Mouse (Mus musculus) lung, postnatal 10 days (tissue): Measurements from ENCODE around the gene Zfp286.
"Not testable (repeated sequence)": the region's sequence is repeated elsewhere in the genome, so short reads cannot be mapped to it uniquely, and the experiment has no call there.

Experiments
- DNase-seq: peaks from one replicate; pipeline ENCODE4 v3.0.0; 2021

Zfp286 gene

DNA sequence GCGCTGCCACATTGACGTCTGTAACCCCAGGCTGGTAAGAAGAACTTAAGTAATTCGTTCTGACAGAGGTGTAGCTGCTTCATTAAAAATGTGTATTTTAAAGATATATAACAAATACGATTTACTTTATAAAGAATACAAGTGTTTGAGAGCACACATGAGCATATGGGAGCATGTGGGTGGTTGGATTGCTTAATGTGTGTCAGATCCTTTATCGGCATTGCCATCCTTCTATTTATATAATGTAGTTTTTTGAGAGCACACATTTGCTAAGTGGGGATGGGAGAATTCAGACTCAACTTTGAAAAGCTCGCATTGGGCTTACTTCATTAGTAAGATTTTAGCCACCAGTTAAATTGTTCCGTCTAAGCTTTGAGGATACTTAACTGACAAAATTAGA is 12.8 kb downstream of the Zfp286 start:
- no peak for DNase-seq

DNA sequence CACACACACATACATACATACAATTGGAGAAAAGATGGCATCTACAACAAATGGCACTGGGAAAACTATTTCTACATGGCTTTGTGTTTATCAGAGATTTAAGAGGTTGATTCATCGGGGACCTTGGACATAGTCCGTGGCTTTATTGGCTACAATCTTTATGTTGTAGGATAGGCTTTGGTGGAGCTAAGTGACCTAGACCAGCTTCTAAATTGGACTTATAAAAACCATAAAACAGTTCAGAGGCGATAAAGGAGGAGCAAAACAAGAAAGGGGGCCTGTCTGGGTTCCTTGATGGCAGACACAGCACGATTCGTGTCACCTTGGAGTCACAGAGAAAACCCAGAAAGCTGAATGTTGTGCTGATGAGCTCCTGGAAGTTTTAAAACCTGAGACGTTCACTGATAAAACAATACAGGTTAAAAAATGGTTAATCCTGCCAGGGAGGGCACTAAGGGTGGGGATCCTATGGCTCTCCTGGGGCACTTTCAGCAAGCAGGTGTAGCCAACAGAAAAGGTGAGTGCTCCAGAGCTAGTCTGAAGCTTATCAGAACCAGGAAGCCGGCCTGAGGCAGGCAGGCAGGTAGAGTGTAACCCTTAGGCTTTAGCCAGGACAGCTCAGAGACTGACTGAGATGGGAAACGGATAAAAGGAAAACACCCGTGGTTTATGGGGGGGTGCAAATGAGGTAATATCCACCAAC is 28.4 kb downstream of the Zfp286 start:
- DNase-seq, result no peak

DNA sequence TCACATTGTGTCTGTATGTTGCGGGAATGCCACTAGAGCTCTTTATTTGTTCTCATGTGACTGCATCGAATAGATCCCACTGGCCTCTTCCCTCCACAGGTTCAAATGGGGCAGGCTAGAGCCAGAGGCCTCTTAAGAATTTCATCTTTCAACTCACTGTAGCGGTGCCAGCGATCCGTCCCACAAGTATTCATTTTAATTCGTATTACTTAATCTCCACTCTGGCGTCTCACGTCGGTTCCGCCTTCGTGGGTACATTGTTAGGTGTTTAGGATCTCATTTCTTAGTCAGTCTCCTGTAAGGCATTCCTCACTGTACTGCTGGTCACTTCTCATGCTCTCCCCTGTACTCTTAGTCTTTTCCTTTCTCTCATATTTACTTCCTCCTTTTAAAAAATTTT is 30.8 kb downstream of the Zfp286 start:
- no peak for DNase-seq

DNA sequence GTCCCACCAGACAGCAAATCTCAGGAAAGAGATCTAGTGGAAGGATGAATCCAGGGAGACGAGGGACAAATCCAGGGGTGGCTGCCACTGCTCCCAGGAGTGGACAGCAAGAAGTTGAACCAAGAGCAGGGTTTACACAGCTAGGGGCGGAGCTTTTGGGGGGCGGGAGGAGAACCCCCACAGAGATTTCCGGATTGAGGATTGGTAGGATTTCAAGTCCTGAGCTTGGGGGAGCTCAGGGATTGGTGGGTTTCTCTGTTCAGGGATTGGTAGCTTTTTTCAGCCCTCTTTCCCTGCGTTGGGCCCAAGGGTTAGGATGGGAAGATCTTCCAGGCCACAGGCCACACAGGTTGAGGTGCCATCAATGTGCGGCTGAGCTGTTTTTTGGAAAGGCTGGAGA is 31.4 kb downstream of the Zfp286 start:
- no peak for DNase-seq

DNA sequence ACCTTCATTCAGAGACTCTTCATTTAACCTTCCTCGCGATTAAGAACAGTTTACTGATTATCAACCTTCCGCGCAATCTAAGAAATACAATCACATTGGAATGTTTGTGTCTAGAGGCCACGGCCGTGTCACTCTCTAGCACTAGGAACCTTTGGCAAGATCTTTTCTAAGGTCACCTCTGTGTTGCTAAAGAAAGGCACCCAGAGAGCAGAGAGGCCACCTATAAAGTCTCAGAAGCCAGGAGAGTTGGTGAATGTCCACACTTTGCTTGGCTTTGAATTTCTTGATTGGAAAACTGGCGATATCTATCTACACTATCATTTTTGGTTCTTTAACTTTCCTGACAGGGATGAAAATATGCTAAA is 32.1 kb downstream of the Zfp286 start:
- no peak for DNase-seq

DNA sequence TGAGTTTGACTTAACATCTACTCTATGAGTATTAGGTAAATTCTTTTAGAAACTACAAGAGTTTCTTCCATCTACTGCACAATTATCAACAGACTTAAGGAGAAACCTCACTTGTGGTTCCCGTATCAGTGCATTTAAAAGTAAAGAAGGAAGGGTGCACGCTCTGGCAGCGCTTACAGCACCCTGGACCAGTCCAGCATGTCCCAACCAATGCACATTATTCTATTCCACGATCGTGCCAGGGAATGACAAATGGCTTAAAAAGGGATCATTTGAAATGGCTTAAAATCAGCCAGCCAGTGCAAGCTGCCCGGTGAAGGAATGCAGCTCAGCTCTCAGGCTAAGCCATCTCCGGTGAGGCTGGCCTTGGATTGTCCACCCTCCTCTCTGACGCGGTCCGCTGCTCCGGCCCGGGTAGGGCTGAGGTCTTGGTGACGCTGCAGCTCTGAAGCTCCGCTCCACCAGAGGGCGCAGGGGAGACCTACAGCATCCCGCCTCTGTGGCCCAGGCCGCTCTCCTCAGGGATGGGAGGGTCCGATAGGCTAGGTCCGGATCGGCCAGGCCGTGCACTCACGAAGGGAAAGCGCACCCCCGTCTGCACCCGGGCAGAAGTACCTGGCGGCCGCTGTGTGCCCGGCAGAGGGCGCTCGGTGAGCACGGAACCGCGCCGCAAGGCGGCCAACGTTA is 32.7 kb downstream of the Zfp286 start:
- peak; percentile 98 for DNase-seq

DNA sequence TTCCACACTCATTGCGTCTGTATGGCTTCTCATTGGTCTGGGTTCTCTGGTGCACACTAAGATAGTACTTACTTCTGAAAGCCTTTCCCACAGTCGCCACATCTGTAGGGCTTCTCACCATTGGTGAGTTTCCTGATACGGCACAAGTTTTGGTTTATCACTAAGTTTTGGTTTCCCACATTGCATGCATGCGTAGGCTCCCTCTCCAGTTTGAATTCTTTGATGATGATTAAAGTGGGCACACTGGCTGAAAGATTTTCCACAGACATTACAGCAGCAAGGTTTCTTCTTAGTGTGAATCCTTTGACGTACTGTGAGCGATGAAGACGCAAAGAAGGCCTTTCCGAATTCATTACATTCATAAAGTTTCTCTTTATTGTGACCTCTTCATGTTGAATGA is 36.5 kb downstream of the Zfp286 start, which contains the start of gene Gm10428:
Gene Gm10428 (plus strand): TSS at position 321 of the 400 bp plus-strand sequence.
- no peak for DNase-seq

DNA sequence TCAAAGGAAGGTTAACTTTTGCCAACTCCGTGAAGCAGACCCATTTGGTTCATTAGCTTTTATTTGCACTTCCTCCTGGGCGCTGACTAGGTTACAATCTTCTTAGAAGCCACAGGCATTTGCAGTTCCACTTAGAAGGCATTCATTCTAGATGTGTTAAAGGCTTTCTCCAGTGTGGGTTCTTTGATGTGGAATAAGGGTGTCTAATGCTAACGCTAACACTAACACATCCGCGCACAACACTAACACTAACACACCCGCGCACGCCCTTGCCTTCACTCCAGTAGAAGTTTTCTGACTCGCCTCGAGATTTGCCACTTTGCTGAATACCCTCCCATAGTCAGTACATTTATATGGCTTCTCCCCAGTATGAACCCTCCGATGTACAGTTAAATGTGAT is 37.1 kb downstream of the Zfp286 start:
- DNase-seq, result no peak

DNA sequence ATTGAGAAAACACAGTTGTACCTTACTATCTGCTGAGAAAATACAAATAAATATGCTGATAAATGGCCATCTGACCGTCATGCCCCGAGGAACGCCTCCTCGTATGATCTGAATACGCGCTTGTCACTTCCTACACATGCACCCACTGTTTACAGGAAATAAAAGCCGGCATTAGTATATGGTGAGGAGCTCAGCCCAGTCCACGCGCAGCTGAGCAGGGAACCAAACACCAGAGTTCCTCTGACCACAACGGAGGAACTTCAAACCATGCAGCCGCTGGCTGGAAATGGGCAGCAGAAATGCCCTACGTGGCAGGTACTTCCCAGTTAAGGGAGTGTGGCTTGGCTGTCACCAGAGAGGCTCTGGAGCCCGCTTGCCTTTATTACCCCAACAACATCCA is 39.8 kb downstream of the Zfp286 start:
- DNase-seq, result not testable (repeated sequence)

DNA sequence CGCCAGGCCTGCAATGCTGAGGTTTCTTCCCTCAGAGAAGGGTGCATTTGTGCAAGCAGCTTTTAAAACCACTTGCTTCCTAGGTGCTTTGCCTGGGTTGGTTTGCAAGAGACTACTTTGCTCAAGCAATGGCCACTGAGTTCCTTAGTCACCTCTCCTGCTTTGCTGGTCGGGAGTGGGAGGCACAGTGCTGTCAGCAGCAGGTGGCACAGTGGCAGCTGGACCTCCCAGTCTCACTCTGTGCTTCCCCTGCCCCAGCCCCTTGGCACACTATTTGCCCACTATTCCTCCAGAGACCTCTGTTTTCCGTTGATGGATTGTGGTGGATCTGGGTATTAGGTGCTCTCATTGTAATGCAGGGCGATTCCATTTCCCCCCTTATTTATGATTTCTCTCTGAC is 41.2 kb downstream of the Zfp286 start:
- no peak for DNase-seq

DNA sequence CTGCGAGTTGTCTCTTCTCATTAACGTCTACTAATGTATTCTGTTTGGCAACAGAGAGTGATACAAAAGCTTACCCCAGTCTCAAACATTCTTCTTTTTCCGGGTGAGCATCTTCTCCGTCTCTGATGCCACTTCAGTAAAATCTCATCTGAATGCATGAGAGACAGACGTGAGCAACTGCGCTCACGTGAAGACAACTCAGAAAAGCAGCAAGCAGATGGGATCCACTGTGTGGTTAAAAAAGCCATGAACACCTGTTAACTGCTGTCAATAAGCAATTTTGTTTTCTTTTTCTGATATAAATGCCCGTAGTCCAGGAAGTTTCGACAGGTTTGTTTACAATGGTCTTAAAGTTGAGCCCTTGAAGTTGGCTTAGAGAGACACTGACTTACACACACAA is 42.0 kb downstream of the Zfp286 start:
- DNase-seq, result no peak

DNA sequence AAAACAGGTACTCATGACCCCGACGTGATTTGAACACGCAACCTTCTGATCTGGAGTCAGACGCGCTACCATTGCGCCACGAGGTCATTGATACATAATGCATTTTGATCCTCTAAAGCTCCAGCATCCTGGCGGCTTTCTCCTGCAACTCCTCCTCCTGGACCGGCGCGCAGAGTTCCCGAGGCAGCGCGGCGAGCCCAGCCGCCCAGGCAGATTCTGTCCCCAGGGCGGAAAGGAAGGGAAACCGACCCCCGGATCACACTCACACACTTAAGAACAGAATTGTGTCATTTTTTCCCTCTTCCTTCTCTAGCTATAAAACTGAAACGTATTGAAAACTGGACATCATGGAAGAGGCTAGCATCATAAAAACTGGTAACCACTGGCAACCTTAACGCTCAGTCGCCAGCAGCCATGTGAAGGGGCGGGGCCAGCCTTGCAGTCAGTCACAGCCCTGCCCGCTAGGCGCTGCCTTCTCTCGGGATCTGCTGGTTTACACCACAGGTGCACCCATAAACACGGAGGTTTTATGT is 43.2 kb downstream of the Zfp286 start:
- DNase-seq, result peak; percentile 80

DNA sequence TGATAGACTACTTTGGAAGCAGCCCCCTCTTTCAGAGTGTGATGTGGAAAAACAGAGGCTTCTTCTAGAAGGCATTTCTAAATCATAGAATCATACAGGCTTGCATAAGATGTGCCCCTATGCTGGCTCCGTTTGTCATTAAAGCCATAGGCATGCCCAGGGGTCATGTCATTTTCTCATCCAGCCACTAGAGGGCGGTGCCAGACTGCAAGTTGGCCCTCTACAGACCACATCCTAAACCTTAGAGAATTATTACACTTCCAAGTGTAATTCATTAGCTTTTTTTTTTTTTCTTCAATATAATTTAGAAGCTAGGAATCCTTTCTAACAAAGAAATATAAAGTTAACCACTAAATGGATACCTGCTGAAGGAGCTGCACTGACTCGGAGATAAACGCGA is 45.2 kb downstream of the Zfp286 start:
- peak; percentile 79 for DNase-seq

DNA sequence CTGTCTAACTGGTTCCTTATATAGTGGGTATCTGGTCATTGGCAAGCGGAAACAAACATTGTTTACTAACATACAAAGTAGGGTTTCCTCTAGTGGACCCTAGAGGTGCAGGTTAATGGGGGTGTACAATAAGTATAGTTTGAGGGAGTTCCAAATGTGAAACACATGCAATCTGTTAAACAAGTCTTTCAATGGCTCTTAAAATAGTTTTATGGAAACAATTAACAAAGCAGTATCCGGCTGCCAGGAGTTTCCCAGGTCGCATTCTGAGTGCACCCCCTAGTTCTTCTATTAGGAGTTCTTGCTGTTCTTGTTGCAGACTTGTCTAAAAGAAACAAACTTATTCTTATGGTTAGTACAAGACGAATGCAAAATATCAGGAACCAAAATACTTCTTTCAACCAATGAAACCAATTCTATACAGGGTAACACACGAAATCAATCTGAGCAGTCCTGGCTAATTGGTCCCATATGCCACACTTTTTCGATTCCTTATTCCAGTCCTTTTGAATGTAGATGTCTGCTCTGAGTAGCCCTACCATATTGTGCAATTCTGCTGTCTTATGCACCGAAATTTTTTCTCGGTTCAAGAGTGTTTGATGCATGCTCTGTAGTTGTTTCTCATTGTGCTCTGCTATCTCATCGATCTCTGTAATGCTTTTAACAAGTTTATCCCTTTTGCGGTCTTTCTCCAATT is 46.9 kb downstream of the Zfp286 start:
- no peak for DNase-seq

DNA sequence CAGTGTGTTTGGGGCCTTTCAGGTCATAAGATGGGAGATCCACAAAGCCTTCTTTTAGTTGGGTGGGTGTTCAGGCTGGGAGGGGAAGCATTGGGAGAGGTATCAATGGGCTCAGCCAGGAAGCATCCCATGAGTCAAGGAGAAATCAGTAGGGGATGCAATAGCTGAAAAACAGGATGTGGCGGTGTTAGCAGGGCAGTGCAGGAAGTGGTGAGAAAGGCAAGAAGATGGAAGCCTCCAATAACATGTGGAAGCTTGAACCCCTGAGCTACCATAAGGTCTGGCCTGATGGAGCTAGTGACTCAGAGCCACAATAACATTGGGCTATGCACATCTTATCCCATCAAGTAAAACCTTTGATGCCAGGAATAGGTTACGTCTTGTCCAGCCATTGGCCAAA is 48.1 kb downstream of the Zfp286 start:
- DNase-seq, result no peak

DNA sequence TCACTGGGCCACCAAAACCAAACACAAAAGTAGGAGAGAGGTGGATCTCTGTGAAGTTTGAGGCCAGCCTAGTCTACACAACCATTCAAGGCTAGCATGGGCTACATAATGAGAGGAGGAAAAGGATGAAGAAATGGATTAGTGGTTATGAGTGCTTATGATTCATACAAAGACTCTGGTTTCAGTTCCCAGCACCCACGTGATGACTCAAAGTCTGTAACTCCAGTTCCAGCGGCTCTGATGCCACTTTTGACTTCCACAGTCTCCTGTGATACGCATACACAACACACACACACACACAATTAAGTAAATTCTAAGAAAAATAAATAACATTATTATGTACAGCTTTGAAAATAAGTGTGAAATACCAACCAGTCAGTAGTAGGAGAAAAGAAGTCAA is 56.6 kb downstream of the Zfp286 start:
- DNase-seq, result no peak

DNA sequence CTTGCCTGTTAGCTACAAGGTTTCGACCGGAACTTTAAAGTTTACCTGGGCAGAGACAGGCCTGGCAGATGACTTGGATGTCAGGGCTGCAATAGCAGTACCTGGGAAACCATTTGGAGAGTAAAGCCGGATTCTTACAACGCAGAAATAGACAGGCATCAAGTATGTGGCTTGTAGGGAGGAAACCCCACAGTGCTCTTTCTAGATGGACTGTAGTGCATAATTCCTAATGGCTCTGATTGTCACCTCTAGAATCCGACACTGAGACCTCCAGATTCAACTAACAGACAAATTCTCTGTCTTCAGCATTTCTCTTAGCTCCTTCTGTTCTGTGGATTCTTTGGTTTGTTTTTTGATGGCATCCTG is 57.3 kb downstream of the Zfp286 start:
- no peak for DNase-seq

DNA sequence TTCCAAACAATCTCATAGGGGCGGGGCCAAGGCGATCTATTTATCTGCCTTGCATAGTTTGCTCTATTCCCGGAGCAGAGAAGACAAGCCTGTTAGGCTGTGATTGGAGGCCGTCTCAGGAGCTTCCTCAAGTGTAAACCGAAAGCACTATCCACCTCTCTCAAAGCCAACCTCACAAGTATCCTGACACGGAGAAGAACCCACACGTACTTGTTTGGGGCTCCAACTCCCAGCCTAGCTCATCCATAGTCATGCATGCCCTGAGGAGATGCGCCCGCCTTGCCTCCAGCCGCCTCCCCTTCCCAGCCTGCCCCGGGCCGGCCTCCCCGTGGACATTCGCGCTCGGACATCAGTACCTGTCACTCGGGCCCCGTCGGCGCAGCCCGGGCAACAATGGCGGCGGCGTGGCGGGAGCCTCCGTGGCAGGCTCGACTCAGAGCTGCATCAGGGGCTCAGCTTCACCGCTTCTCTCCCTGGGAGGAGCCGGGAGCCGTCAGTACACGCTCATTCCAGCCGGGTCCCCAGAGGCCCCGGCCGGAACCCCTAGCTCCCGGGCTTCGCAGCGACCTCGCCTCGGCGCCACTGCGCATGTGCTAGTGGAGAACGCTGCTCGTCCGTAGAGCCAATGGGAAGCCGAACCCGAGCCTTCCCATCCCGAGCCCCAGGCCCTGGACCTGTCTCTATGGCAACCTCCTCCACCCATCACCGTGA is 57.8 kb downstream of the Zfp286 start, which contains the start of gene Zfp287:
Gene Zfp287 (minus strand): TSS at position 595 of the 711 bp plus-strand sequence.
- DNase-seq, result peak; percentile 92

DNA sequence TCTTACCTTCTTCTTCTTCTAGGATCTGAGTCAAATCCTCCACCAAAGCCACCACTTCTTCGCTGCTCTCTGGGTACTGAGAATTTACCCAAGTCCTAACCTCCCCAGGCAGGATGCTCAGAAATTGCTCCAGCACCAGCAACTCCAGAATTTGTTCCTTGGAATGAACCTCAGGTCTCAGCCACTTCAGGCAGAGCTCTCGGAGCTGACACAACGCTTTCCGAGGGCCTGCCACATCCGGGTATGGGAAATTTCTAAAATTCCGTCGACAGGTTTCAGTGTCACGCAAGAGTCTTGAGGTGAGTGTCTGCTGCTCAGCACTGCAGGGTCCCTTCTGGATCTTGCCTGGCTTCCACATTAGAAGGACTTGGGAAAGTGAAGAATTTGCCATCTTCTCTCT is 61.0 kb downstream of the Zfp286 start:
- no peak for DNase-seq

DNA sequence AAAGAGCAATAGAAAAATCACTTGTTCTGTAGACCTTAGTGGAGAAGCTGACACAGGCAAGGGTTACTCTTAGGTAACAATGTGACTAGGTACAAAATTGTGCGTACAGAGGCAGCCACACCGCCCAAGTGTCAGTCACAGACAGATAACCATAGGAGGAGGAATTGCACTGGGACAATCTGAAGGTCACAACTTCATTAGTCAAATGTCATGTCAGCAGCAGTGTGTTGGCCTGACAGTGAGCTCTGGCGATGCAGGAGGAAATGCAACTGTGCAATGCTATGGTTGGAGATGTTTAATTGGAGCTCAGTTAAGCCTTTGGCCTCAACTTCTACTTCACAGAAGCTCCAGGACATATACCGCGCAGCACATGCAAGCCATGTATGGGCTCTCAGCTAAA is 78.6 kb downstream of the Zfp286 start:
- DNase-seq, result no peak

DNA sequence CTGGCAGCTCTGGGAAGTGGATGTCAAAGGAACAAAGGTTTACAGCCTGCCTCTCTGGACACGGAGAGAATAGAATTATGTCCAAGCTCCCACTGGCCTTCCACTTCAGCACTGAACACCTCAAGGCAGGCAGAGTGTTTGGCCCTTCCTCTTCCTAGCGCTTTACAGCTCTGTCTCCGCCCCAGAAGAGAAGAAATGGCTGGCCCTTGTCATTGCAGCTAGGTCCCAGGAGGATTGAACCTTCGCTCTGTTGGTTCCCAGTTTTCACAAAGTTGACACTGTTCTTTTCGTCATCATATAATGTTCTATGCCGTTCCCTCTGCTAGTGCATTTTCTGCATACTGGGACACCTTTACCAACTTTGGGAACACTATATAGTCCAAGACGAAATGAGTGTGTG is 81.0 kb downstream of the Zfp286 start:
- no peak for DNase-seq

DNA sequence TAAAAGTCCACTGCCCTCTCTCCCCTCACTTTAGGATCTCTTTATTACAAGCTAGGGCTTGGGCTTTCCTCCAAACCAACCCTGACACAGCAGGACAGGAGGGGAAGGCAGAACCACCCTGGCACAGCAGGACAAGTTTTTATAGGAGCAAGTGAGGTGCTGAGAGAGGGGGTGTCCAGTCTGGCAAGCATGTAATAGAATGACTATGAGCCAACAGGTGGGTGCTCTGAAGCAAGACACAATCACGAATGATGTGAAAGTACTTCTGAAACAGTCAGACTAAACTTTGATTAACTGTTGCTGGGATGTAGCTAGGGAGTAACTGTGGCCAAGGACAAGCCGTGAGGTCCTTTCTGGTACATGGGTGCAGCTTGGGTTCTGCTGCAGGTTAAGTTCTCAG is 83.1 kb downstream of the Zfp286 start:
- no peak for DNase-seq
